Mouse (Mus musculus): ENCODE results near the gene Lypd3. TPM values are rescaled to one million over a fixed set of nuclear protein-coding genes. Genes with fewer than 3 reads are reported as not detected.

The Lypd3 gene
- polyA plus RNA-seq, 1 experiment from 2014 or later, result 0.76 TPM

GRCm38 (mm10) chr7:24594309-24594803, 42.0 kb upstream of the Lypd3 start:
- Histone ChIP-seq H3K4me3 (ENCODE audit: low read length) (peak overlapping the region; percentile 60), H3K27me3 (ENCODE audit: control insufficient read depth, insufficient read depth, low read length) (no peaks in the 10 kb centered on the region), H3K4me1 (ENCODE audit: control insufficient read depth, insufficient read depth, low read length) (peaks cover 29% of the 10 kb centered on the region), H3K9me3 (ENCODE audit: control insufficient read depth, low read length) (no peaks in the 10 kb centered on the region), H3K4me2 (replicated peaks; ENCODE audit: low read depth, low read length) (peak overlapping the region; percentile 69), H3K27ac (ENCODE audit: low read depth, low read length) (no peak overlapping the region), H3K9ac (ENCODE audit: low read depth, low read length) (peak overlapping the region; percentile 65), H3K36me3 (ENCODE audit: control insufficient read depth, insufficient read depth, low read length) (0 out of 2 replicates have a peak, but pooled peaks cover 3% of the 10 kb centered on the region)
- 5% methylated on average over 13 of the region's 13 CpGs for WGBS
- ATAC-seq (ENCODE audit: low FRiP score, low TSS enrichment), result peak; percentile 3; the same call in 1 of the 2 replicates

- 74% methylated on average over 2 of the region's 2 CpGs for WGBS
- 0 out of 2 replicates have a peak, but pooled peaks cover 3% of the 10 kb centered on the region for H3K36me3 ChIP-seq (ENCODE audit: control insufficient read depth, insufficient read depth, low read length)
- no peak overlapping the region for H3K9ac ChIP-seq (ENCODE audit: low read depth, low read length)
- H3K27me3 ChIP-seq (ENCODE audit: control insufficient read depth, insufficient read depth, low read length), result no peaks in the 10 kb centered on the region
- no peak for ATAC-seq (ENCODE audit: low FRiP score, low TSS enrichment)
- peaks cover 29% of the 10 kb centered on the region for H3K4me1 ChIP-seq (ENCODE audit: control insufficient read depth, insufficient read depth, low read length)
- H3K27ac ChIP-seq (ENCODE audit: low read depth, low read length), result no peak overlapping the region
- 0 out of 2 replicates have a peak overlapping the region, but pooled peaks have one; percentile 60 for H3K4me3 ChIP-seq (ENCODE audit: low read length)
- H3K4me2 ChIP-seq (replicated peaks; ENCODE audit: low read depth, low read length), result no peak overlapping the region
- no peaks in the 10 kb centered on the region for H3K9me3 ChIP-seq (ENCODE audit: control insufficient read depth, low read length)
Observed at GRCm38 (mm10) chr7:24595464-24595863, 40.9 kb upstream of the Lypd3 start.

- no peak for ATAC-seq (ENCODE audit: low FRiP score, low TSS enrichment)
- no peak overlapping the region for H3K4me3 ChIP-seq (ENCODE audit: low read length)
- WGBS, result 76% methylated on average over 4 of the region's 4 CpGs
Observed at GRCm38 (mm10) chr7:24598121-24598520, 38.2 kb upstream of the Lypd3 start.

GRCm38 (mm10) chr7:24599211-24600067, 36.9 kb upstream of the Lypd3 start:
- no peaks in the 10 kb centered on the region for H3K27me3 ChIP-seq (ENCODE audit: control insufficient read depth, insufficient read depth, low read length)
- H3K4me2 ChIP-seq (replicated peaks; ENCODE audit: low read depth, low read length), result no peak overlapping the region
- no peak overlapping the region for H3K4me3 ChIP-seq (ENCODE audit: low read length)
- 76% methylated on average over 15 of the region's 15 CpGs for WGBS
- H3K4me1 ChIP-seq (ENCODE audit: control insufficient read depth, insufficient read depth, low read length), result 0 out of 2 replicates have a peak, but pooled peaks cover 8% of the 10 kb centered on the region
- H3K36me3 ChIP-seq (ENCODE audit: control insufficient read depth, insufficient read depth, low read length), result 0 out of 2 replicates have a peak, but pooled peaks cover 3% of the 10 kb centered on the region
- no peak overlapping the region for H3K27ac ChIP-seq (ENCODE audit: low read depth, low read length)
- no peak overlapping the region for H3K9ac ChIP-seq (ENCODE audit: low read depth, low read length)
- H3K9me3 ChIP-seq (ENCODE audit: control insufficient read depth, low read length), result no peaks in the 10 kb centered on the region
- ATAC-seq (ENCODE audit: low FRiP score, low TSS enrichment), result no peak

More at GRCm38 (mm10) chr7:24598121-24598520, 38.2 kb upstream of the Lypd3 start:
- H3K36me3 ChIP-seq (ENCODE audit: control insufficient read depth, insufficient read depth, low read length), result 0 out of 2 replicates have a peak, but pooled peaks cover 3% of the 10 kb centered on the region
- peaks cover 16% of the 10 kb centered on the region; the same call in 1 of the 2 replicates for H3K4me1 ChIP-seq (ENCODE audit: control insufficient read depth, insufficient read depth, low read length)
- H3K9me3 ChIP-seq (ENCODE audit: control insufficient read depth, low read length), result no peaks in the 10 kb centered on the region
- no peaks in the 10 kb centered on the region for H3K27me3 ChIP-seq (ENCODE audit: control insufficient read depth, insufficient read depth, low read length)
- H3K27ac ChIP-seq (ENCODE audit: low read depth, low read length), result no peak overlapping the region
- no peak overlapping the region for H3K9ac ChIP-seq (ENCODE audit: low read depth, low read length)
- H3K4me2 ChIP-seq (replicated peaks; ENCODE audit: low read depth, low read length), result no peak overlapping the region

- Histone ChIP-seq H3K4me1 (ENCODE audit: control insufficient read depth, insufficient read depth, low read length) (no peaks in the 10 kb centered on the region), H3K9ac (ENCODE audit: low read depth, low read length) (no peak overlapping the region), H3K9me3 (ENCODE audit: control insufficient read depth, low read length) (no peaks in the 10 kb centered on the region), H3K4me3 (ENCODE audit: low read length) (no peak overlapping the region), H3K4me2 (replicated peaks; ENCODE audit: low read depth, low read length) (no peak overlapping the region), H3K27me3 (ENCODE audit: control insufficient read depth, insufficient read depth, low read length) (no peaks in the 10 kb centered on the region), H3K27ac (ENCODE audit: low read depth, low read length) (no peak overlapping the region), H3K36me3 (ENCODE audit: control insufficient read depth, insufficient read depth, low read length) (no peaks in the 10 kb centered on the region)
- 5% methylated on average over 13 of the region's 13 CpGs for WGBS
- ATAC-seq (ENCODE audit: low FRiP score, low TSS enrichment), result peak; percentile 85
Observed at GRCm38 (mm10) chr7:24600941-24601597, 35.3 kb upstream of the Lypd3 start.

GRCm38 (mm10) chr7:24605561-24605960, 30.8 kb upstream of the Lypd3 start:
- Histone ChIP-seq H3K4me3 (ENCODE audit: low read length) (no peak overlapping the region), H3K9ac (ENCODE audit: low read depth, low read length) (no peak overlapping the region), H3K4me2 (replicated peaks; ENCODE audit: low read depth, low read length) (no peak overlapping the region), H3K27me3 (ENCODE audit: control insufficient read depth, insufficient read depth, low read length) (peaks cover 12% of the 10 kb centered on the region), H3K27ac (ENCODE audit: low read depth, low read length) (no peak overlapping the region), H3K4me1 (ENCODE audit: control insufficient read depth, insufficient read depth, low read length) (0 out of 2 replicates have a peak, but pooled peaks cover 5% of the 10 kb centered on the region), H3K36me3 (ENCODE audit: control insufficient read depth, insufficient read depth, low read length) (no peaks in the 10 kb centered on the region), H3K9me3 (ENCODE audit: control insufficient read depth, low read length) (no peaks in the 10 kb centered on the region)
- no peak for ATAC-seq (ENCODE audit: low FRiP score, low TSS enrichment)
- WGBS, result 89% methylated on average over 7 of the region's 7 CpGs

- WGBS, result 83% methylated on average over 7 of the region's 7 CpGs
- Histone ChIP-seq H3K9ac (ENCODE audit: low read depth, low read length) (no peak overlapping the region), H3K4me2 (replicated peaks; ENCODE audit: low read depth, low read length) (no peak overlapping the region), H3K4me3 (ENCODE audit: low read length) (no peak overlapping the region), H3K36me3 (ENCODE audit: control insufficient read depth, insufficient read depth, low read length) (no peaks in the 10 kb centered on the region), H3K27me3 (ENCODE audit: control insufficient read depth, insufficient read depth, low read length) (peaks cover 15% of the 10 kb centered on the region), H3K27ac (ENCODE audit: low read depth, low read length) (no peak overlapping the region), H3K9me3 (ENCODE audit: control insufficient read depth, low read length) (no peaks in the 10 kb centered on the region), H3K4me1 (ENCODE audit: control insufficient read depth, insufficient read depth, low read length) (0 out of 2 replicates have a peak, but pooled peaks cover 8% of the 10 kb centered on the region)
- ATAC-seq (ENCODE audit: low FRiP score, low TSS enrichment), result no peak
Observed at GRCm38 (mm10) chr7:24606046-24606445, 30.3 kb upstream of the Lypd3 start.

GRCm38 (mm10) chr7:24608017-24608416, 28.3 kb upstream of the Lypd3 start:
- no peak overlapping the region for H3K9ac ChIP-seq (ENCODE audit: low read depth, low read length)
- peak; percentile 43; the same call in 1 of the 2 replicates for ATAC-seq (ENCODE audit: low FRiP score, low TSS enrichment)
- H3K4me1 ChIP-seq (ENCODE audit: control insufficient read depth, insufficient read depth, low read length), result peaks cover 14% of the 10 kb centered on the region; the same call in 1 of the 2 replicates
- H3K36me3 ChIP-seq (ENCODE audit: control insufficient read depth, insufficient read depth, low read length), result no peaks in the 10 kb centered on the region
- peaks cover 33% of the 10 kb centered on the region for H3K27me3 ChIP-seq (ENCODE audit: control insufficient read depth, insufficient read depth, low read length)
- H3K9me3 ChIP-seq (ENCODE audit: control insufficient read depth, low read length), result no peaks in the 10 kb centered on the region
- H3K4me3 ChIP-seq (ENCODE audit: low read length), result no peak overlapping the region
- 54% methylated on average over 6 of the region's 6 CpGs for WGBS
- H3K27ac ChIP-seq (ENCODE audit: low read depth, low read length), result no peak overlapping the region
- H3K4me2 ChIP-seq (replicated peaks; ENCODE audit: low read depth, low read length), result no peak overlapping the region
